Mouse (Mus musculus) lung, adult 2 months (tissue): ENCODE results near the gene Dpep2nb.

ENCODE experiments used
- CTCF ChIP-seq: fragments of 200-500 bp; IDR thresholded peaks from 2 replicates; pipeline ENCODE4 v1.5.1; 2011; ENCODE audit warnings: mild to moderate bottlenecking, low read length, control low read depth; ENCODE audit not compliant: insufficient read depth
- POLR2A ChIP-seq: fragments of 200-500 bp; IDR thresholded peaks from 2 replicates; pipeline ENCODE4 v1.6.1; 2011; ENCODE audit warnings: low read depth, mild to moderate bottlenecking, control low read depth, low read length, borderline replicate concordance; ENCODE audit errors: extremely low read depth

DNA sequence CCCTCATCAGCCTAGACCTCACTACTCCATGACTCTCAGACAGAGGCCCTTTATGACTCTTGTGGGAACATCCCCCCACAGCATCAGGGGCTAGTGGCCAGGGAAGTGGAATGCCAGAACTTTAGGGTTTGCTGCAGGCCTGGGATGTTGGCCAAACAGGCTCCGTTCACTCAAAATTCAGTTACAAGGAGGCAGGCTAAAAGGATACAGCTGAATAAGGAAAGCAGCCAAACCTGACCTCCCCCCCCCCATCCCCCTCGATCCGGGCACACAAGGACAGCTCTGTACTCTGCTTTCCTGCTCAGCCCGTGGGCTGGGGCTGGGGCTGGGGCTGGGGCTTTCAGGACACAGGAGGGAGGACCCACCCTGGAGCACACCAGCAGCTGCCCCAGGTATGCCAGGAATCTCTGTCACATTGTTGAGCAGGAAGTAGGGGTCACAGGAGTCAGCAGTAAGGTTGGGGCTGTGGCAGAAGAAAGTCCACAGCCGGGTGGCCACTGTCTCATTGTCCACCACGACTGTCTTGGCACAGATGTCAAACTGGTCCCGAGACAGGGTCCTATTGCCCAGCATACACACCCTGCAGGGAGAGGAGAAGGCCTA lies 54.6 kb downstream of the Dpep2nb start:
- TF ChIP-seq CTCF (no peak), POLR2A (no peak)
